In the genomic region with DNA sequence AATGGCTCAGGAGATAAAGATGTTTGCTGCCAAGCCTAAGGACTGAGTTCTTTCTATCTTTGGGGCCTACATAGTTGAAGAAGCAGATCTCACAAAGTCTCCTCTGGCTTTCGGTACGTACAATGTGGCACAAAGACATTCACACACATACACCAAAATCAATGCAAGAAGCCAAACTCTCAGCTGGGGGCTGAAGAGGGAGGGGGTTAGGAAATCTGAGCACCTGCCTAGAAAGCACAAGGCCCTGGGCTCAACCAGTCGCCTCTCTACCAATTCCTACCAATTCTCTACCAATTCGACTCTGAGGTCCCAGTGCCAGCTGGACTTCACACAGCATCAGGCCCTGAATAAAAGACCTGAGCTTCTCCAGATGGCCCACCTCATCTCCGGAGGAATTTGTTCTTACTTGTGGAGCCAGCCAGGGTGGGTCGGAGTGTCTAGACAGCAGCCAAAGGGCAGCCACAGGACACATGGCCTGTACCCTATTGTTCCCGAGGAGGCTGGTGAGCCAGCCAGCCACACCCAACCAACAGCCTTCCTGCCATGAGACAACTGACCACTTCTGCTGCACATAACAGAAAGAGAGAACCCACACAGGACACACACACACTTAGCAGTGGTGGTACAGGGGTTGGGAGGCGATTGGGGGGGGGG, we compare ENCODE assay signal across 8 mouse cellular contexts. TPM values are rescaled to one million over a fixed set of nuclear protein-coding genes. Genes with fewer than 3 reads are reported as not detected.
A peak's percentile ranks its signal among the peaks of the same experiment; 100 is the strongest.
DNase-seq lines count a peak whose midpoint lies in the region; ATAC-seq and TF ChIP-seq lines count a peak whose summit lies in the region.

No protein-coding gene starts in this region.

- H3K4me2 ChIP-seq in forebrain, embryonic 15.5 days (replicated peaks), result no peak overlapping the region
- H3K4me2 ChIP-seq in intestine, postnatal 0 days (replicated peaks; ENCODE audit: low read depth), result no peak overlapping the region; the same call in 1 of the 2 replicates

- H3K9me3 ChIP-seq in forebrain, embryonic 15.5 days, result no peaks in the 10 kb centered on the region
- no peaks in the 10 kb centered on the region for H3K9me3 ChIP-seq in intestine, postnatal 0 days (ENCODE audit: control insufficient read depth)

- DNase-seq in cerebellum, adult 11-12 months, result peak; percentile 58
- DNase-seq in cerebellum, adult 11 months, result no peak
- DNase-seq in lung, postnatal 10 days, result peak; percentile 79
- DNase-seq in urinary bladder, postnatal 36 days (ENCODE audit: low spot score in 2 of 2), result no peak

- peaks cover 16% of the 10 kb centered on the region for H3K36me3 ChIP-seq in forebrain, embryonic 15.5 days
- H3K36me3 ChIP-seq in intestine, postnatal 0 days (ENCODE audit: control insufficient read depth, insufficient read depth), result peaks cover 23% of the 10 kb centered on the region

- 61% methylated on average over 8 of the region's 8 CpGs for WGBS in forebrain, embryonic 15.5 days
- WGBS in intestine, postnatal 0 days, result 44% methylated on average over 8 of the region's 8 CpGs

- no peak overlapping the region for H3K4me3 ChIP-seq in forebrain, embryonic 15.5 days
- H3K4me3 ChIP-seq in intestine, postnatal 0 days (ENCODE audit: low read depth, low read length), result no peak overlapping the region

- H3K27ac ChIP-seq in forebrain, embryonic 15.5 days (replicated peaks), result peak overlapping the region; percentile 86
- H3K27ac ChIP-seq in intestine, postnatal 0 days (ENCODE audit: low read depth, low read length), result peak overlapping the region; percentile 80

- no peak for TF ChIP-seq CTCF in intestine, postnatal 0 days (IDR thresholded peaks at IDR 0.05; ENCODE audit: low read depth)

- H3K9ac ChIP-seq in forebrain, embryonic 15.5 days (replicated peaks), result no peak overlapping the region
- no peak overlapping the region for H3K9ac ChIP-seq in intestine, postnatal 0 days (ENCODE audit: low read depth, low read length)

- H3K27me3 ChIP-seq in forebrain, embryonic 15.5 days, result no peaks in the 10 kb centered on the region
- H3K27me3 ChIP-seq in intestine, postnatal 0 days (replicated peaks; ENCODE audit: control insufficient read depth, insufficient read depth, low read length), result no peaks in the 10 kb centered on the region

- H3K4me1 ChIP-seq in forebrain, embryonic 15.5 days, result peaks cover 58% of the 10 kb centered on the region
- H3K4me1 ChIP-seq in intestine, postnatal 0 days (replicated peaks; ENCODE audit: control insufficient read depth, insufficient read depth, low read length), result peaks cover 7% of the 10 kb centered on the region

- no peak for ATAC-seq in forebrain, embryonic 15.5 days (replicated peaks)
- peak; percentile 84 for ATAC-seq in intestine, postnatal 0 days
- ATAC-seq in megakaryocyte-erythroid progenitor cell, adult 5-6 weeks (replicated peaks; ENCODE audit: low FRiP score, low TSS enrichment, poor library complexity, severe bottlenecking), result no peak
- no peak for ATAC-seq in erythroid progenitor cell, adult 5-6 weeks (replicated peaks; ENCODE audit: low FRiP score, poor library complexity, severe bottlenecking)

RNA-seq across cellular contexts. Expression of a gene that starts 30.2 kb away (rescaled TPM):
- 81.0 and 85.9 TPM in 2 replicates for polyA plus RNA-seq in forebrain, embryonic 15.5 days (2015; fragmentation: Nextera tagmentation; extraction: Ambion mirVana)
- 43.5 and 57.7 TPM in 2 replicates for polyA plus RNA-seq in intestine, postnatal 0 days (2015; fragmentation: Nextera tagmentation; extraction: Ambion mirVana)
- total RNA-seq in megakaryocyte-erythroid progenitor cell, adult 5-6 weeks (2014; fragmentation: Nextera tagmentation), result 70.9 and 80.1 TPM in 2 replicates
- 27.2 and 42.9 TPM in 2 replicates for total RNA-seq in megakaryocyte-erythroid progenitor cell, adult 5-6 weeks (2017)
- 55.3 and 129 TPM in 2 replicates for total RNA-seq in erythroid progenitor cell, adult 5-6 weeks (2015; ENCODE audit: low replicate concordance)
- 59.5 and 85.9 TPM in 2 replicates for total RNA-seq in erythroid progenitor cell, adult 5-6 weeks (2017; ENCODE audit: low replicate concordance)

Comparison
In these comparisons a context has a peak if more than half of its experiments do, and no peak if none do; other contexts are left out.
1. DNase-seq: peak in cerebellum, adult 11-12 months (single experiment) and lung, postnatal 10 days (single experiment); none in cerebellum, adult 11 months (single experiment) and urinary bladder, postnatal 36 days (0 of 2).